Mouse (Mus musculus) heart, embryonic 11.5 days (tissue): ENCODE results near the gene Dnajc1. TPM values are rescaled to one million over a fixed set of nuclear protein-coding genes. Genes with fewer than 3 reads are reported as not detected.

Experiments
- ATAC-seq: fragments of 200-750 bp; cut with Nextera tagmentation; replicated peaks from 2 replicates; pipeline ENCODE4 v1.8.0; 2017; ENCODE audit warnings: moderate library complexity; ENCODE audit not compliant: insufficient number of reproducible peaks, low FRiP score, low TSS enrichment
- H3K27ac ChIP-seq: fragments of 300-500 bp; sonication (generic); 2 replicates; pipeline ENCODE4 v1.5.1; 2014; ENCODE audit warnings: mild to moderate bottlenecking, low read depth, low read length
- H3K27me3 ChIP-seq: fragments of 300-500 bp; sonication (generic); 2 replicates; pipeline ENCODE4 v1.6.1; 2014; ENCODE audit warnings: mild to moderate bottlenecking, low read length, mixed read lengths; ENCODE audit not compliant: control insufficient read depth, insufficient read depth
- H3K36me3 ChIP-seq: fragments of 300-500 bp; sonication (generic); 2 replicates; pipeline ENCODE4 v1.6.1; 2014; ENCODE audit warnings: mild to moderate bottlenecking, low read length, moderate library complexity, mixed read lengths; ENCODE audit not compliant: control insufficient read depth, insufficient read depth
- H3K4me1 ChIP-seq: fragments of 300-500 bp; sonication (generic); 2 replicates; pipeline ENCODE4 v1.6.1; 2014; ENCODE audit warnings: low read length; ENCODE audit not compliant: control insufficient read depth, insufficient read depth
- H3K4me2 ChIP-seq: fragments of 300-500 bp; sonication (generic); 2 replicates; pipeline ENCODE4 v1.6.1; 2014; ENCODE audit warnings: mild to moderate bottlenecking, moderate library complexity
- H3K4me3 ChIP-seq: fragments of 300-500 bp; sonication (generic); 2 replicates; pipeline ENCODE4 v1.5.1; 2014; ENCODE audit warnings: low read depth, low read length
- H3K9ac ChIP-seq: fragments of 300-500 bp; sonication (generic); 2 replicates; pipeline ENCODE4 v1.6.1; 2014; ENCODE audit warnings: mild to moderate bottlenecking, low read depth, low read length, moderate library complexity
- H3K9me3 ChIP-seq: fragments of 300-500 bp; sonication (generic); replicated peaks from 2 replicates; pipeline ENCODE4 v1.6.1; 2016; ENCODE audit warnings: low read length; ENCODE audit not compliant: control insufficient read depth
- WGBS: fragments of 180-500 bp; shearing (Covaris S2); extraction: QIAGEN DNeasy Blood & Tissue Kit; methylation state at CpG from one replicate; pipeline ENCODE4 v1.1.7; 2014; ENCODE audit not compliant: insufficient replicate concordance; 5-methylcytosine and 5-hydroxymethylcytosine counted together
- polyA plus RNA-seq: library from polyadenylated mRNA; unstranded; fragments of >200 nt; fragmentation: Nextera tagmentation; extraction: Ambion mirVana; gene quantifications from 2 replicates; pipeline ENCODE4 v1.2.1, GENCODE M21; 2014

Dnajc1 gene
- polyA plus RNA-seq, 1 experiment from 2014 or later: 22.5 TPM

- no peak for ATAC-seq
- Histone ChIP-seq H3K9ac (no peak overlapping the region), H3K4me2 (no peak overlapping the region), H3K27me3 (no peaks in the 10 kb centered on the region), H3K4me3 (no peak overlapping the region), H3K27ac (no peak overlapping the region), H3K4me1 (peaks cover 2% of the 10 kb centered on the region; the same call in 1 of the 2 replicates), H3K9me3 (0 out of 2 replicates have a peak, but pooled peaks cover 2% of the 10 kb centered on the region), H3K36me3 (no peaks in the 10 kb centered on the region)
- 78% methylated on average over 2 of the region's 2 CpGs for WGBS
Observed at GRCm38 (mm10) chr2:18316909-18317308, 75.7 kb downstream of the Dnajc1 start.

GRCm38 (mm10) chr2:18310261-18311104, 82.1 kb downstream of the Dnajc1 start:
- no peak for ATAC-seq
- no peak overlapping the region for H3K9ac ChIP-seq
- H3K36me3 ChIP-seq: no peaks in the 10 kb centered on the region
- no peaks in the 10 kb centered on the region for H3K9me3 ChIP-seq
- H3K4me1 ChIP-seq: peaks cover under 1% of the 10 kb centered on the region; the same call in 1 of the 2 replicates
- H3K27ac ChIP-seq: no peak overlapping the region
- no peaks in the 10 kb centered on the region for H3K27me3 ChIP-seq
- 89% methylated on average over 4 of the region's 4 CpGs for WGBS
- H3K4me2 ChIP-seq: no peak overlapping the region
- H3K4me3 ChIP-seq: no peak overlapping the region

- Histone ChIP-seq H3K36me3 (no peaks in the 10 kb centered on the region), H3K9me3 (no peaks in the 10 kb centered on the region), H3K27ac (no peak overlapping the region), H3K4me3 (no peak overlapping the region), H3K9ac (no peak overlapping the region), H3K4me2 (no peak overlapping the region), H3K4me1 (no peaks in the 10 kb centered on the region), H3K27me3 (no peaks in the 10 kb centered on the region)
- 87% methylated on average over 7 of the region's 7 CpGs for WGBS
- no peak for ATAC-seq
Observed at GRCm38 (mm10) chr2:18307440-18308305, 85.0 kb downstream of the Dnajc1 start.

GRCm38 (mm10) chr2:18300949-18301348, 91.7 kb downstream of the Dnajc1 start:
- Histone ChIP-seq H3K4me3 (no peak overlapping the region), H3K27me3 (no peaks in the 10 kb centered on the region), H3K9me3 (no peaks in the 10 kb centered on the region), H3K36me3 (0 out of 2 replicates have a peak, but pooled peaks cover 3% of the 10 kb centered on the region), H3K4me2 (no peak overlapping the region), H3K27ac (no peak overlapping the region), H3K9ac (no peak overlapping the region), H3K4me1 (no peaks in the 10 kb centered on the region)
- 71% methylated on average over 3 of the region's 3 CpGs for WGBS
- ATAC-seq: no peak

GRCm38 (mm10) chr2:18285175-18285574, 107.5 kb downstream of the Dnajc1 start:
- Histone ChIP-seq H3K36me3 (peaks cover 6% of the 10 kb centered on the region; the same call in 1 of the 2 replicates), H3K9ac (no peak overlapping the region), H3K4me2 (no peak overlapping the region), H3K9me3 (no peaks in the 10 kb centered on the region), H3K4me1 (no peaks in the 10 kb centered on the region), H3K4me3 (no peak overlapping the region), H3K27ac (no peak overlapping the region), H3K27me3 (no peaks in the 10 kb centered on the region)
- WGBS: 95% methylated on average over 6 of the region's 6 CpGs
- ATAC-seq: no peak

GRCm38 (mm10) chr2:18265736-18266135, 126.9 kb downstream of the Dnajc1 start:
- Histone ChIP-seq H3K9me3 (no peaks in the 10 kb centered on the region), H3K4me3 (no peak overlapping the region), H3K36me3 (no peaks in the 10 kb centered on the region), H3K9ac (no peak overlapping the region), H3K4me1 (no peaks in the 10 kb centered on the region), H3K27me3 (no peaks in the 10 kb centered on the region), H3K27ac (no peak overlapping the region), H3K4me2 (no peak overlapping the region)
- WGBS: 84% methylated on average over 1 of the region's 1 CpGs
- ATAC-seq: no peak

- H3K36me3 ChIP-seq: no peaks in the 10 kb centered on the region
- H3K27ac ChIP-seq: no peak overlapping the region
- no peaks in the 10 kb centered on the region for H3K4me1 ChIP-seq
- no peak overlapping the region for H3K4me2 ChIP-seq
- H3K9me3 ChIP-seq: no peaks in the 10 kb centered on the region
- WGBS: 74% methylated on average over 3 of the region's 3 CpGs
- no peaks in the 10 kb centered on the region for H3K27me3 ChIP-seq
- no peak overlapping the region for H3K4me3 ChIP-seq
- no peak overlapping the region for H3K9ac ChIP-seq
- ATAC-seq: no peak
Observed at GRCm38 (mm10) chr2:18264579-18264978, 128.1 kb downstream of the Dnajc1 start.

GRCm38 (mm10) chr2:18262298-18262697, 130.3 kb downstream of the Dnajc1 start:
- ATAC-seq: no peak
- WGBS: 26% methylated on average over 1 of the region's 1 CpGs
- H3K4me2 ChIP-seq: no peak overlapping the region

More at GRCm38 (mm10) chr2:18262298-18262697, 130.3 kb downstream of the Dnajc1 start:
- Histone ChIP-seq H3K4me1 (no peaks in the 10 kb centered on the region), H3K27me3 (no peaks in the 10 kb centered on the region), H3K36me3 (no peaks in the 10 kb centered on the region), H3K4me3 (no peak overlapping the region), H3K9ac (no peak overlapping the region), H3K27ac (no peak overlapping the region), H3K9me3 (no peaks in the 10 kb centered on the region)
